Mouse (Mus musculus) activated CD4-positive, CD25-positive, alpha-beta regulatory T cell, adult 4 months (primary cell): ENCODE measurements around the gene Dnah2. TPM values are rescaled to one million over a fixed set of nuclear protein-coding genes. Genes with fewer than 3 reads are reported as not detected.

Experiments used
- ATAC-seq: one replicate; pipeline ENCODE4 v1.8.0; 2017
- polyA plus RNA-seq, 2 experiments: library from polyadenylated mRNA; unstranded; fragments of 100-300 nt; shearing (Covaris generic); gene quantifications; one replicate each; pipeline ENCODE4 v1.2.1; 2017

The Dnah2 gene
- polyA plus RNA-seq, result under 1 TPM in 1 of 2 experiments, not detected in 1; 0.19 TPM

- no peak for ATAC-seq
Observed at GRCm38 (mm10) chr11:69549060-69549656, at the start of gene Dnah2. Gene Dnah2 (minus strand): TSS chr11:69549110.

DNA sequence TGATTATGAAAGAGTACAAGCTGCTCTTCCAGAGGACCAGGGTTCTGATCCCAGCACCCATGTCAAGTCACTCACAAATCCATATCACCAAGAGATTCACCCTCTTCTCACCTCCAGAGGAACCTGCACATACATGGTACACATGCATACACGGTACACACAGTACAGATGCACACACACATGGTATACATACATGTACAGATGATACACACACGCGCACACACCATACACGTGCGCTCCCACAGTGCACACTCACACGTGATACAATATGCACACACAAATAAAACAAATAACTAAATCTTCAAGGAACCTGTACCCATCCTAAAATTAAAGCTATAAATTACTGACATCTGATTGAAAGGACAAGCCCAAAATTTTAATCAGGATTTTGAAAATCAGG is 45.9 kb upstream of the Dnah2 start:
- no peak for ATAC-seq

GRCm38 (mm10) chr11:69592799-69593198 is 43.9 kb upstream of the Dnah2 start:
- no peak for ATAC-seq

GRCm38 (mm10) chr11:69591899-69592637 is 43.2 kb upstream of the Dnah2 start:
- ATAC-seq, result no peak

- no peak for ATAC-seq
Observed at GRCm38 (mm10) chr11:69591424-69591823, 42.5 kb upstream of the Dnah2 start.

GRCm38 (mm10) chr11:69590622-69591021 is 41.7 kb upstream of the Dnah2 start:
- no peak for ATAC-seq

- ATAC-seq, result no peak
Observed at GRCm38 (mm10) chr11:69589207-69589834, 40.4 kb upstream of the Dnah2 start.

DNA sequence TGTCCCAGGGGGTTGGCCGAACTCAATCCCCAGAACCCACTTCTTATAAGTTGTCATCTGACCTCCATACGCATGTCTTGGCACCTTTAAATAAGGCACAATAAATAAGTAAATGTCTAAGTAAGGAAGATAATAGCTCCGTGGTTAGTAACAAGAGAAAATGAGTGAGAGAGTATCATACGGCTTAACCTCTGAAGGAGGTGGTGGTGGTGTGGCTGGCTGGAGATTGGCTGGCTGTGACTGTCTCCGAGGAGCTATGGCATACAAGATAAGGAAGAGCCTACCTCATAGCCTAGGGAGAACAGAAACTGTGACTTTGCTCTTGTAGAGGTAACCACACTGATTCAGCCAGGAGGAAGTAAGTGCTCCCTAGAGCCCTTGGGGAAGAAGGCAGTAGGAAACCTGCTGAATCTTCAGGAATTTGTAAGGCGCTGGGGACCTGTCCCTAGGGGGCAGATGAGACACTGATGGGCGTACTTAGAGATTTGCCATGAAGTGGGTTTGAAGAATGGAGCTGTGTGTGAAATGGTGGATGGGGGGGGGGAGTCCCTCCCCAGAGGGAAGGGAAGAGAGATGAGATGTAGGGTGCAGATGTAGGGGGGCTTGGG is 36.9 kb upstream of the Dnah2 start:
- ATAC-seq, result no peak

DNA sequence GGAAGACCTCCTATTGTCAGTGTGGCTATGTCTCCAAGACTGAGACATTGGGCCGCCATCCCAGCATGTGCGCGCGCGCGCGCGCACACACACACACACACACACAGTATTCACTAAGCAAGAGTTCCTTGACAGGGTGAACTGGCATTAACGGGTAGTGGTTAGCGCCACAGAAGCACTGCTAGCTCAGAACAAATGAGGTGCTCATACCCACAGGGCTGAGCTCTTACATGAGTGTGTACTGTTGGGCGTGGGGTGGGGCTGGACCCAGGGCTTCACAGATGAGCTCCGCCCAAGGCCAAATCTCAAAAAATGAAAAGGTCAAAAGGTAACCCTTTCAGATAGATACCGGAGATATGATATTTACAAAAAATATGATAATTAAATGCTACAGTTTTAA is 36.0 kb upstream of the Dnah2 start:
- no peak for ATAC-seq

- no peak for ATAC-seq
Observed at GRCm38 (mm10) chr11:69584008-69584407, 35.1 kb upstream of the Dnah2 start.

DNA sequence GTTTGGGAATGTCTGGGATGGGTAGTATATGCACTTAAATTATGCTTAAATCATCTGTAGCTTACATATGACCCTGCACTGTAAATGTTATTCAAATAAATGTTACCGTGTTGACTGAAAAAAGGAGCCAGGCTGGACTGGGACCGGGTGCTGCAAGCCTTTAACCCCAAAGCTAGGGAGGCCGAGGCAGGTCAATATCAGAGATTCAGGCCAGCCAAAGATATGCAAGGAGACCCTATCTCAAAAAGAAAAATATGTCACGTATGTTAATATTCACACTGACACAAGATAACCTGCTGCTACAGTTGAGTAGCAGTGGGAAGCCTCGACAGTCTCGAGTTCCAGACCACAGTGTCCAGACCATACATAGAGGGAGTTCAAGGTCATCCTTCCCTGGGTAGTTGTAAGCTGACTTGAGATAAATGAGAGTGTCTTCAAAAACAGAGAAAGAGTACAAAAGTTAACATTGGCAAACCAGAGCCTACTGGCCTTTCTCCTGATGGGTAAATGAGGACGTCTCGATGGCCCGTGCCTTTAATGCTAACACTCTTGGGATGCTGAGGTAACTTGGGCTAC is 33.4 kb upstream of the Dnah2 start:
- no peak for ATAC-seq

DNA sequence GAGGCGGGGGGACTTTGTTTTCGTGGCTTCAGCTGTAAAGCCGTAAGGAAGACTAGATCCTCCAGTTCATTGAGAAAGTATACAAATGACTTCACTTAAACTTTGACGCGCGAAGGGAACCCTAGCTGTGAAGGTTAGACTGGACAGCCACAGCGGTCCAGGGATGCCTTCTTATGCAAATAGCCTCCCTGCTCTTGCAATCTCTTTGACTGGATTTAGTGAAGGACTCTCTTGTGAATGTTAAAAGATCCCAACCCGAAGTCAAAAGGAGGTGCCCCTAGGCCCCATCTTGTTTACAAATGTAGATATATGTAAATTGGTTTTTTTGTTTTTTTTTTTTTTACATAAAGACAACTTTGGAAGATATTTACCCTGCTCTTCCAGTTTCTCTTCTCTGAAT is 32.9 kb upstream of the Dnah2 start:
- ATAC-seq, result no peak

- ATAC-seq, result peak; percentile 66
Observed at GRCm38 (mm10) chr11:69581147-69581688, 32.3 kb upstream of the Dnah2 start.

DNA sequence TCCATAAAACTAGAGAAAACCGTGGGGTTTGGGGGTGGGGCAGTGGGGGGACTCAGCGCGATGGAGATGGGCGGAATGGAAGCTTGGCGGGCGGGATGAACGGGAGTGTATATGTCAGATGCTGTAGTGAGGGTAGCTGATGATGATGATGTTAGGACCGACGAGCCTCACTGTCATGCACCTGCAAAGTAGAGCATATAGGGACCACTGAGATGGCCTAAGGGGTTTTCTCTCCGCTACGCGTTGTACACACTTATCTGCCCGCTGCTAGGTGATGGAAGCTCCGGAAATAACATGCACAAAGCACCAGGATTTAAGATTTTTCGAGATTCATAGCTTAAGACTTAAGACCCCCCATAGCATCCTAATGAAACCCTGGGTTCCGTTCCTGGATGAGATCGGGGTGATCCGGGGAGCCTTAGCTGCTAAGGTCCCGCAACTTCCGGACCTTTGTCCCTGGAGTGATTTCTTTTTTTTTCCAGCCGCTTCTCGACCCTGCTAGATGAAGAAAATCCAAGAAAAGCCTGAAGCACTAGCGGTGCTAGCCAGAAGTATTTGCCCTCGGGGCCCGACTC is 31.7 kb upstream of the Dnah2 start:
- ATAC-seq, result no peak

DNA sequence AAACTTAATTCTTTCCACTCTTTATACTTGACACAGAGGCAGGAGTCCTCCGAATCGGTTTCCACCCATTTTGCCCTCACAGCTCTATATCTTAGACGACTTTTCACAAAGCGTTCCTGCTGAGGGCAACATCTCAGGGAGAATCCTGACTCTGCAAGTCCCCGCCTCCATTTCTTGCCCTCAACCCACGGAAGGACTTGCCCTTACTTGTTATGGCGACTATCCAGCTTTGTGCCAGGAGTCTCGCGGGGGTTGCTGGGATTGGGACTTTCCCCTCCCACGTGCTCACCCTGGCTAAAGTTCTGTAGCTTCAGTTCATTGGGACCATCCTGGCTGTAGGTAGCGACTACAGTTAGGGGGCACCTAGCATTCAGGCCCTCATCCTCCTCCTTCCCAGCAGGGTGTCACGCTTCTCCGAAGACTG is 31.2 kb upstream of the Dnah2 start, which contains the start of the genes Wrap53 and Trp53:
Gene Wrap53 (minus strand): TSS at position 165 of the 424 bp plus-strand sequence.
Gene Trp53 (plus strand): TSS at position 269 of the 424 bp plus-strand sequence.
- ATAC-seq, result peak; percentile 62

DNA sequence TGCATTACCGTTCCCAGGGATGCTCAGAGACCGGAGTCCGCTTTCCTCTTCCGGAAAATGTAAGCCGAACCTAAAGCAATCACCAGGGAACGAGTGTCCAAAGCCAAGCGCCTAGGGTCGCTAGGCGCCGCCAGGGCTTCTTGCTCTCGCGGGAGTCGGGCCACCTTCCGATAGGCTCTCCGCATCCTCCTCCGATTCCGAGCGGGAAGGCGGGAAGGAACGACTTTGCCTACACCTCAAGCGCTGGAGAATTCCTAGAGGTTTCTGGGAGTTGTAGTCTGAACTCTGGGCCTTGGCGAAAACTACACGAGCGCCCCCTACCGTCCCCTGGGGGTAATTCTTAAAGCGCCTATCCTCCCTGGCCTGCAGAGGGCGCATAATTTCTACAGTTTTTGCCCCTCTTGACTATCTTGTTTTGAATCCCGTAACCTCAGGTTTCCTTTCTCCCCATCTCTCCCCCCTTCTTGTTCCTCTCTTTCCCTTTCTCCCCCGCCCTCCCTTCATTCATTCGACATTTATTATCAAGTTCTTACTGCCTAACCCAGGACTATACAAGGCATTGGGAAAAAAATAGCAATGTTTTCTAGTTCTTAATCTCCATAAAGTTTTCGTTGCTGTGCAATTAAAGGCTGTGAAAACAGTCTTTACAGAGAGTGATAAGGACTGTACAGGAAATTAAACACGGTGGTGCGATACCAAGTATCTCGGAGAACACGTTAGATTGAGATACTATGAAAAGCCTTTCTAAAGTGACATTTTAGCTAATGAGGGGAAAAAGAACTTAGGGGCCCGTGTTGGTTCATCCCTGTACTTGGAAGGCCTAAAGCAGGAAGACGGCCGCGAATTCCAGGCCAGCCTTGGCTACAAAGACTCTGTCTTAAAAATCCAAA is 30.5 kb upstream of the Dnah2 start:
- peak; percentile 53 for ATAC-seq

DNA sequence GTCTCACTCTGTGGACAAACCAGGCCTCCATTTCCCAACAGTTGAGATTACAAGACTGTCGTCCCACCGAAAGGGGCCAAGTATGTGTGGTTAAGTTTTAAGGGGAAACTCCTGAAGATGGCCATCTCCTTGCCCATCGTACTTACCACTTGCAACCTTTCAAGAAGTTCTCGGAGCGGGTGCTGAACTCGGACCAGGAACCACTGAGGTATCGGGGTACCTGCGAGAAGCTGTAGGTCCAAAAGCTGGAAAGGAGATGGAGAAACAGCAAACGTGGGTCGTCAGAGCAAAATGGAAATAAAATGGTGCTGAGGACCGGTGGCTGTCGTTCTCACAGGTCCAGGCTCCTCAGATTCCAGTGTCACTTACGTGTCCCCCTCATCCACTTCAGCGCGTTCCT is 29.4 kb upstream of the Dnah2 start:
- no peak for ATAC-seq

- ATAC-seq, result no peak
Observed at GRCm38 (mm10) chr11:69576307-69576706, 27.4 kb upstream of the Dnah2 start.

GRCm38 (mm10) chr11:69575220-69575619 is 26.3 kb upstream of the Dnah2 start:
- no peak for ATAC-seq

DNA sequence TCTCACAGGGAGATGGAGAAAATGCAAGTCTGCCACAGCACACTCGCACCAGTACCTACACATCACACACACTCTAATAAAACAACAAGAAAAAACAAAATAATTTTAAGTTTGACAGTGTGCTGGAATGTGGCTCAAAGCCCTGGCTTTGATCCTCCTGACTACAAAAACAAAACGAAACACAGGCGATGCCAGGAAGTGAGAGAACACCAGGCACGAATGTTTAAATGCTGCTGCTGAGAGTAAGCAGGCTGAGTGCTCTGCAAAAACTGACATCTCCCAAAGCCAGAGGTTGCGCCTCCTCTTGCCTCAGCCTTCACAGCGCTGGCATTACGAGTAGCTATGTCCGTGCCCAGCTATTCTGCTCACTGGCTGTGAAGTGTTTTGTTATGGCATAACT is 16.2 kb upstream of the Dnah2 start:
- ATAC-seq, result no peak

GRCm38 (mm10) chr11:69564391-69564790 is 15.5 kb upstream of the Dnah2 start:
- ATAC-seq, result no peak
